Mouse (Mus musculus): ENCODE data around the gene Ankrd63. TPM values are rescaled to one million over a fixed set of nuclear protein-coding genes. Genes with fewer than 3 reads are reported as not detected.
A peak's percentile ranks its signal among the peaks of the same experiment; 100 is the strongest.
"Not testable (repeated sequence)": the region's sequence is repeated elsewhere in the genome, so short reads cannot be mapped to it uniquely, and the experiment has no call there.

The Ankrd63 gene
- total and polyA plus RNA-seq, 2 experiments from 2014 or later = 2.0 to 14.3 TPM

DNA sequence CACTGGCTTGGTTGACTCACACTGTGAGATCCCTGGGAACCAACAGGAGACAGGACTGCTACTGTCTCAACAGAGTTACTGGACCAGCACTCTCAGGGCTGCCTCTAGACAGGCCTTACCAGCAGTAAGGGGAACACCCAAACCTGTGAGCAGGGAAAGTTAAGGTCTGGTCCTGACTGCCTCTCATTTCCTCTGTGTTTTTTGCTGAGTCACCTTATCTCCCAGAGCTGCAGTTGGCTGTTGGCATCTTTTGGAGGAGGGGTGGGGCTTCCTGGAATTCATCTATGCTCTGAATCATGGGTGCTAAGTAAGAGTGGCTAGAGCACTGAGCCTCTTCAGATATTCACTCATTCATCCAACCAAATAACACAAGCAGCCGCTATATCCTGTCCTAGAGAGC, 44.7 kb downstream of the Ankrd63 start:
- no peak overlapping the region for H3K4me3 ChIP-seq (ENCODE audit: low read depth, low read length)
- 30% methylated on average over 1 of the region's 1 CpGs for WGBS

DNA sequence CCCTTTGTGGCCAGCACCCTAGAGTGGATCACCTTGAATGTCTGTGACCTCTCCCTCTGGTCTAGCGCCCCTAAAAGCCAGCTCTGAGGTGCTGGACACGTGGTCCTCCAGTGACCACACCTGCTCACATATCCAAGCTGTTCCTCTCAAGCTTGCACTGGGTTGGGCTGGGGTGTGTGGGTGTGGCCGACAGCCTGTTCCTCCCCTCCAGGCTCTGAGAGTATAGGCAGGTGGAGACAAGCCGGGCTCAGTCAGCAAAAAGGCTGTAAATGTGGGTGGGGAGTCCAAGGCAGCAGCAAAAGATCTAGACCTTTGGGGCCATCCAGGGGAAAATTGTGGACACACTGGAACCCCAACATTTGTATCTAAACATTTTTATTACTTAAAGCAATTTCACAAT, 45.3 kb downstream of the Ankrd63 start:
- H3K27ac ChIP-seq (ENCODE audit: low read depth) = no peak overlapping the region
- ATAC-seq (ENCODE audit: insufficient read depth, low read depth) = no peak

More for the DNA sequence above, 44.7 kb downstream of the Ankrd63 start:
- ATAC-seq (ENCODE audit: insufficient read depth, low read depth) = peak; percentile 44
- Histone ChIP-seq H3K27ac (ENCODE audit: low read depth) (peak overlapping the region; percentile 62; the same call in 1 of the 2 replicates), H3K36me3 (replicated peaks; ENCODE audit: control insufficient read depth, insufficient read depth, low read length) (no peaks in the 10 kb centered on the region), H3K27me3 (ENCODE audit: control insufficient read depth, insufficient read depth, low read length) (no peaks in the 10 kb centered on the region), H3K9me3 (replicated peaks; ENCODE audit: control insufficient read depth, low read length) (no peaks in the 10 kb centered on the region), H3K9ac (replicated peaks; ENCODE audit: low read depth, low read length) (no peak overlapping the region), H3K4me1 (ENCODE audit: control insufficient read depth, insufficient read depth) (peaks cover 20% of the 10 kb centered on the region), H3K4me2 (ENCODE audit: low read depth, low read length) (no peak overlapping the region)
- peak; percentile 63 for DNase-seq (ENCODE audit: low spot score)
- TF ChIP-seq CTCF (IDR thresholded peaks at IDR 0.05; ENCODE audit: low read depth) (no peak), EP300 (IDR thresholded peaks at IDR 0.05; ENCODE audit: low read depth) (no peak)

DNA sequence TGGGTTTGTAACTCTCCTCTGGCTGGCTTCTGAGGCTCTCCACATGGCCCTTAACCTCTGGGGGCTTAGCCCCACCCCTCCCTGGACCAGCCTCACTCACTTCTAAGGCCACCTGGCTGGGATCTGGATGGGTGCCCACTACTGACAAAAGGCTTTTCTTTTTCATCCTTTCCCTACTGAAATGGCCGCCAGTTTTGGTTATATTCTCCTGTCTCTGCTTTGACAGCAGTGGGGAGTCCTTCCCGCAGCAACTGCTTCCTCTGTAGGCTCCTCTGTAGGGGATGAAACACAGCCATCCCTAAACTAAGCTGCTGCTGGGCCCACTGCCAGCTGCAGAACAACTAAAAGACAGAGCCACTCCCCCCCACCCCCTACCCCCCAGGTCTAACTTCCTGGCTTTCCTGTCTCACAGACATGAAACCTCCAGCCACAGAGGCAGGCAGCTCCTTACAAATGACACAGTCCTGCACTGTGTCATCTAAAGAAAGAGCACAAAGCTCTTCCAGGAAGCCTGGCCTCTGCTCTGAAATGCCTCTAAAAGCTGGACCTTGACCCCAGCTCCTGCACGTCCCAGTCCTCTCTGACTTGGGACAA, 47.0 kb downstream of the Ankrd63 start:
- Histone ChIP-seq H3K27ac (ENCODE audit: low read depth) (peak overlapping the region; percentile 14; the same call in 1 of the 2 replicates), H3K36me3 (replicated peaks; ENCODE audit: control insufficient read depth, insufficient read depth, low read length) (no peaks in the 10 kb centered on the region), H3K27me3 (ENCODE audit: control insufficient read depth, insufficient read depth, low read length) (no peaks in the 10 kb centered on the region), H3K4me2 (ENCODE audit: low read depth, low read length) (no peak overlapping the region), H3K4me3 (ENCODE audit: low read depth, low read length) (no peak overlapping the region), H3K9ac (replicated peaks; ENCODE audit: low read depth, low read length) (no peak overlapping the region), H3K4me1 (ENCODE audit: control insufficient read depth, insufficient read depth) (peaks cover 13% of the 10 kb centered on the region; the same call in 1 of the 2 replicates), H3K9me3 (replicated peaks; ENCODE audit: control insufficient read depth, low read length) (no peaks in the 10 kb centered on the region)
- WGBS = 34% methylated on average over 3 of the region's 3 CpGs
- no peak for TF ChIP-seq CTCF (IDR thresholded peaks at IDR 0.05; ENCODE audit: low read depth)
- no peak for TF ChIP-seq EP300 (IDR thresholded peaks at IDR 0.05; ENCODE audit: low read depth)
- DNase-seq (ENCODE audit: low spot score) (no peak), ATAC-seq (ENCODE audit: insufficient read depth, low read depth) (peak; percentile 18; the same call in 1 of the 2 replicates)

More for the DNA sequence above, 45.3 kb downstream of the Ankrd63 start:
- H3K4me2 ChIP-seq (ENCODE audit: low read depth, low read length) = no peak overlapping the region
- H3K4me3 ChIP-seq (ENCODE audit: low read depth, low read length) = no peak overlapping the region
- H3K9ac ChIP-seq (replicated peaks; ENCODE audit: low read depth, low read length) = no peak overlapping the region
- no peaks in the 10 kb centered on the region for H3K9me3 ChIP-seq (replicated peaks; ENCODE audit: control insufficient read depth, low read length)
- H3K27me3 ChIP-seq (ENCODE audit: control insufficient read depth, insufficient read depth, low read length) = no peaks in the 10 kb centered on the region
- TF ChIP-seq EP300 (IDR thresholded peaks at IDR 0.05; ENCODE audit: low read depth) = no peak
- no peak for TF ChIP-seq CTCF (IDR thresholded peaks at IDR 0.05; ENCODE audit: low read depth)
- 50% methylated on average over 4 of the region's 4 CpGs for WGBS
- peaks cover 14% of the 10 kb centered on the region for H3K4me1 ChIP-seq (ENCODE audit: control insufficient read depth, insufficient read depth)
- DNase-seq (ENCODE audit: low spot score) = no peak
- H3K36me3 ChIP-seq (replicated peaks; ENCODE audit: control insufficient read depth, insufficient read depth, low read length) = no peaks in the 10 kb centered on the region

DNA sequence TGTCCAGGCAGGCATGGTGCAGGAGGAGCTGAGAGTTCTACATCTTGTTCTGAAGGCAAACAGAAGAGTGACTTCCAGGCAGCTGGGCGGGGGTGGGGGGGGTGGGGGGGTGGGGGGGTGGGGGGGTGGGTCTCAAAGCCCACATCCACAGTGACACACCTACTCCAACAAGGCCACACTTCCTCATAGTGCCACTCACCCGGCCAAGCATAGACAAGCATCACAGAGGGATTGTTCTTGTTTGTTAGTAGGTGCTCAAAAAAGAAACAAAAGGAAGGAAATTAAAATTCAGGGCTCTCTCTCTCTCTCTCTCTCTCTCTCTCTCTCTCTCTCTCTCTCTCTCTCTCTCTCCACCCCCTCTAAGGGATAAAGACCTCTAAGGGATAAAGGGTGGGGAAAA, 53.1 kb downstream of the Ankrd63 start:
- H3K4me1 ChIP-seq (ENCODE audit: control insufficient read depth, insufficient read depth); H3K9ac ChIP-seq (replicated peaks; ENCODE audit: low read depth, low read length); H3K36me3 ChIP-seq (replicated peaks; ENCODE audit: control insufficient read depth, insufficient read depth, low read length); DNase-seq (ENCODE audit: low spot score); H3K4me3 ChIP-seq (ENCODE audit: low read depth, low read length); H3K27ac ChIP-seq (ENCODE audit: low read depth); ATAC-seq (ENCODE audit: insufficient read depth, low read depth); H3K27me3 ChIP-seq (ENCODE audit: control insufficient read depth, insufficient read depth, low read length); H3K9me3 ChIP-seq (replicated peaks; ENCODE audit: control insufficient read depth, low read length); H3K4me2 ChIP-seq (ENCODE audit: low read depth, low read length): not testable (repeated sequence)
- WGBS = 52% methylated on average over 2 of the region's 2 CpGs

Other genes starting within 250 kb of the Ankrd63 start
- 123 and 141 TPM in 2 replicates for gene Srp14, start 224.3 kb downstream of the Ankrd63 start, total RNA-seq (2014; rRNA removed; ENCODE audit: low replicate concordance)
- 210 and 219 TPM in 2 replicates for gene Srp14, start 224.3 kb downstream of the Ankrd63 start, polyA plus RNA-seq (2015; fragmentation: Nextera tagmentation; extraction: Ambion mirVana)
- gene Bmf, start 154.3 kb downstream of the Ankrd63 start, total RNA-seq (2014; rRNA removed; ENCODE audit: low replicate concordance) = 12.7 and 14.5 TPM in 2 replicates
- 1.5 and 1.6 TPM in 2 replicates for gene Bmf, start 154.3 kb downstream of the Ankrd63 start, polyA plus RNA-seq (2015; fragmentation: Nextera tagmentation; extraction: Ambion mirVana)
- 37.7 and 46.9 TPM in 2 replicates for gene Bub1b, start 105.8 kb downstream of the Ankrd63 start, total RNA-seq (2014; rRNA removed; ENCODE audit: low replicate concordance)
- gene Bub1b, start 105.8 kb downstream of the Ankrd63 start, polyA plus RNA-seq (2015; fragmentation: Nextera tagmentation; extraction: Ambion mirVana) = 14.8 and 16.2 TPM in 2 replicates
- 16.8 and 17.0 TPM in 2 replicates for gene Pak6, start 40.7 kb downstream of the Ankrd63 start, total RNA-seq (2014; rRNA removed; ENCODE audit: low replicate concordance)
- 7.9 and 9.0 TPM in 2 replicates for gene Pak6, start 40.7 kb downstream of the Ankrd63 start, polyA plus RNA-seq (2015; fragmentation: Nextera tagmentation; extraction: Ambion mirVana)
- gene Plcb2, start 24.5 kb upstream of the Ankrd63 start, total RNA-seq (2014; rRNA removed; ENCODE audit: low replicate concordance) = 1.6 and 7.6 TPM in 2 replicates
- gene Plcb2, start 24.5 kb upstream of the Ankrd63 start, polyA plus RNA-seq (2015; fragmentation: Nextera tagmentation; extraction: Ambion mirVana) = 2.0 and 2.6 TPM in 2 replicates
- gene Inafm2, start 41.8 kb upstream of the Ankrd63 start, total RNA-seq (2014; rRNA removed; ENCODE audit: low replicate concordance) = 39.4 and 44.2 TPM in 2 replicates
- gene Inafm2, start 41.8 kb upstream of the Ankrd63 start, polyA plus RNA-seq (2015; fragmentation: Nextera tagmentation; extraction: Ambion mirVana) = 39.9 and 48.4 TPM in 2 replicates
- 5.7 and 6.8 TPM in 2 replicates for gene Ccdc9b, start 58.7 kb upstream of the Ankrd63 start, total RNA-seq (2014; rRNA removed; ENCODE audit: low replicate concordance)
- gene Ccdc9b, start 58.7 kb upstream of the Ankrd63 start, polyA plus RNA-seq (2015; fragmentation: Nextera tagmentation; extraction: Ambion mirVana) = 3.3 and 3.4 TPM in 2 replicates
- not detected in 2 replicates for gene Phgr1, start 68.8 kb upstream of the Ankrd63 start, total RNA-seq (2014; rRNA removed; ENCODE audit: low replicate concordance)
- gene Phgr1, start 68.8 kb upstream of the Ankrd63 start, polyA plus RNA-seq (2015; fragmentation: Nextera tagmentation; extraction: Ambion mirVana) = not detected in 2 replicates
- 0.19 and 0.38 TPM in 2 replicates for gene Disp2, start 75.8 kb upstream of the Ankrd63 start, total RNA-seq (2014; rRNA removed; ENCODE audit: low replicate concordance)
- gene Disp2, start 75.8 kb upstream of the Ankrd63 start, polyA plus RNA-seq (2015; fragmentation: Nextera tagmentation; extraction: Ambion mirVana) = 0.03 and 0.07 TPM in 2 replicates
- 19.8 and 28.0 TPM in 2 replicates for gene Knstrn, start 110.0 kb upstream of the Ankrd63 start, total RNA-seq (2014; rRNA removed; ENCODE audit: low replicate concordance)
- gene Knstrn, start 110.0 kb upstream of the Ankrd63 start, polyA plus RNA-seq (2015; fragmentation: Nextera tagmentation; extraction: Ambion mirVana) = 36.4 and 39.9 TPM in 2 replicates
- 154 and 163 TPM in 2 replicates for gene Ivd, start 158.0 kb upstream of the Ankrd63 start, total RNA-seq (2014; rRNA removed; ENCODE audit: low replicate concordance)
- 84.2 and 92.2 TPM in 2 replicates for gene Ivd, start 158.0 kb upstream of the Ankrd63 start, polyA plus RNA-seq (2015; fragmentation: Nextera tagmentation; extraction: Ambion mirVana)
- 9.4 and 11.7 TPM in 2 replicates for gene Bahd1, start 196.4 kb upstream of the Ankrd63 start, total RNA-seq (2014; rRNA removed; ENCODE audit: low replicate concordance)
- gene Bahd1, start 196.4 kb upstream of the Ankrd63 start, polyA plus RNA-seq (2015; fragmentation: Nextera tagmentation; extraction: Ambion mirVana) = 1.6 and 1.9 TPM in 2 replicates
- 10.8 and 15.3 TPM in 2 replicates for gene Chst14, start 222.5 kb upstream of the Ankrd63 start, total RNA-seq (2014; rRNA removed; ENCODE audit: low replicate concordance)
- gene Chst14, start 222.5 kb upstream of the Ankrd63 start, polyA plus RNA-seq (2015; fragmentation: Nextera tagmentation; extraction: Ambion mirVana) = 12.8 and 14.3 TPM in 2 replicates